Mouse (Mus musculus): ENCODE results near the gene Bche.

Bche gene

DNA sequence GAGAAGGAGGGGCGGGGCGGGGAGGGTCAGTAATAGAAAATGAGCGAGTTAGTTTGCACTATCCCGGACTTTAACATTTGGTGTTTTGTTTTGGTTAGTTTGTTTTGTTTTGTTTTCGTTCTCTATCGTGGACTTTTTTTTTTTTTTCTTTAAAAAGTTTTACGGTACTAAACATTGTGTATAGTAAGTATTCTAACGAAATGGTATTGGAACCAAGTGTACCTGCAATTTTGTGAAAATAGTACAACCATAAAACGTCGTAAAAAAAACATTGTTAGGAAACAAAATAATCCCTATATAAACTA, at the start of gene Bche:
TSS of gene Bche (minus strand) at position 6 of the 305 bp plus-strand sequence.
- in situ Hi-C loops (cut with MboI, MseI), result no loop called here

DNA sequence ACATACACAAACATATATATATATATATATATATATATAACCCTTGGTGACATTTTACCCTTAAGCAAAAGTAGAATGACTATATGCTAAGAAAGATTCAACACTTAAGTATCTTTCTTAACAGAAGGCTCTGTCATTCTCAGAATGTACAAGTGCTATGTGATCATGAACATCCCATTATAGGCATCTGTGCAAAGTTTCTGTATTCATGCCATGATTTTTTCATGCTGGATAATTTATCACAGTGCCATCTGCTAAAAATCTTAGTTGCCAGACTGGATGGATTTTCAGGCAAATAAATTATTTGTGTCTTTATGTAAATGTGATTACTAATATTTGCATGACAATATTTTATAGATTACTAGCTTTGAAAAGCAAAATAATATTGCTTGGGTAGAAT, 33.8 kb upstream of the Bche start:
- in situ Hi-C loops (cut with MboI, MseI), result no loop called here

DNA sequence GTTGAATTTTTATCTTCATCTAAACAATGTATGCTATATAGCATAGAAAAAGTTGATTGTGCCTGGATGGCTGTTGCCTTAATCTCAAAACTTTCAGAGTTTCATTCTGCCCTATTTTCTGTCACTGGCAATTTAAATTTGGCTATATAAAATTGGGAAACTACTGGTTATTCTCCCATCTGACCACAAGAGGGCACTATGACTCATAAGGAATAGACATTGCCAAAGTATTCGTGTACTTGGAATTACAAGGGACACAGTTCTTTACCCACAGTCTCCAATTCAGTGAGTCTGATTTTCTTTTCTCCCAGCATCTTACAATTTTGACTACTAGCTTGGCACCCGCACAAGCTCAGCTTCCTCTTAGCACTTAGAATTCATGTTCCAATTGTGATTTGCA, 23.5 kb upstream of the Bche start:
- in situ Hi-C loops (cut with MboI, MseI), result no loop called here

DNA sequence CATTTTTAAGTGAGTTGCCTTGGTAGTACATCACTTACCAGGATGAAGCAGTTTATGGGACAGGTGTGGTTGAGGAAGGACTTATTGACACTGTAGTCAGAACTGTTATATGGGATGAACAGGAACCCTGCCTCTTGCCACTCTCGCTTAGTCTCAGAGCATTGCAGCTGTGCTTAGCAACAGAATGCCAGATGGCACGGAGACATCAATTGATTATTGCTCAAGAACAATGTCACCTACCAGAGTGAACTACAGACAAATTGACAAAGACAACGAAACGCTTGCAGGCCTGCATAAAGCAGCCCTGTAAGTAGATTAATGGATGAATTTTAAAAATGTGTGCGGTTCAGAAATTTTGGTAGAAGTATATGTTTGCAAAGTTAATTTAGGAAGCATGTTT, 21.3 kb upstream of the Bche start:
- in situ Hi-C loops (cut with MboI, MseI), result no loop called here

DNA sequence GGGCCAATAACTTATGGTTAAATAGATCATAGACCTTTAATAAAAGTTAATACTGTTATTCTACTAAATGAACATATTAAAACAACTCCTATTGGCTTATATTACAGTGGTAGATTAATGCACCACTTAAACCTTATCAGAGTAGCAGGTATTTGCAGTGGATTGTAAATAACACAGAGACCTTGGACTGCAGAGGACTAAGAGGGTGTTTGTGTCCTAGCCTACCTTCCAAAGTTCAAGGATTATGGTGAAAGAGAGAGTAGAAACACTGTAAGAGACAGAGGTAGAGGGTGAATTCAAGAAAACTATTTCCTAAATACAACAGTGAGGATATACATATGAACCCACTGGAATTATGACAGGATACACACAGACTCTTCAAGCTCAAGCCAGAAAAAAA, 17.5 kb upstream of the Bche start:
- in situ Hi-C loops (cut with MboI, MseI), result no loop called here

DNA sequence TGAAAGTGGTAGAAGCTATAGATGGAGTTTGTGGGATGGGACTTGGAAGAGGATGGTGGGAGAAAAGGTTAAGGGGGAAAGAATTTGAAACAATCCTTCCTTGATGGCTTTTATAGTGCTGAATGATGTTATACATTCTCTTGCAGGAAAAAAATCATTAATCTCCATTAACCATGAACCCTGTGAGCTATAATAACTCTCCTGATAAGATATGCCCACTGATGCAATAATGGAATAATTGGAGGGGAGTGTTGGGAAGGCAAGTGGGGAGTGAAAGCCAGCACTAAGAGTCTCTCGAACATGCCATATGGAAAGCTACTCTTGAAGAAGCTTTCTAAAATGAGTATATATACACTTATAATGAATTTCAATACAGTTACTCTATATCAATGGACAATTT, 16.7 kb upstream of the Bche start:
- in situ Hi-C loops (cut with MboI, MseI), result no loop called here

DNA sequence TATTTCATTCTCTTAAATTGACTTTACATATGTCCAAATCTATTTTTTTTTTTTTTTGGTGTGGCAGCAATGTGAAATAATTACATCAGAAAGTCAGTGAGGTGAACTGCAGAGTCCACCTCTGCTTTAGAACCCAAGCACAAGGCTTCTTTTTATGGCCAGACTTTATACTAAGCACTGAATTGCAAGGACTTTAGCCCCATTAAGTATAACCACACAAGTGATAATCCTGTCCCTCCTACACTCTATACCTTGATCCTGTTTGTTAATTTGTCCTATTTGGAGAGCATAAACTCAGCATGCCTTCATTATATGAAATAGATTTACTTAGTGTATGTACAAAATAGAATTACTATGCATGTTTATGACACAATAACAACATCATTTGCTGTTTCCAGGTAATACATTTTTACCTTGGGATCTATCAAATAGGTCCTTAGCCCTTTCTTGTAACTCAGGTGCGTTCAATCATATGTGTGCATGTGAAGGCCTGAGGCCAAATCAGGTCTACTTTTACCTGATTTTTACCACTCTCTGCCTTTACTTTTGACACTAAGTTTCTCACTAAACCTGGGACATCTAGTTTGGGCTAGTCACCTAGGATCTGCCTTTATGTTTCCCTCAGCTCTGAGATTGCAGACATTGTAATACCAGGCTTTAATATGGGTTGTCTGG, 9.5 kb upstream of the Bche start:
- in situ Hi-C loops (cut with MboI, MseI), result no loop called here

DNA sequence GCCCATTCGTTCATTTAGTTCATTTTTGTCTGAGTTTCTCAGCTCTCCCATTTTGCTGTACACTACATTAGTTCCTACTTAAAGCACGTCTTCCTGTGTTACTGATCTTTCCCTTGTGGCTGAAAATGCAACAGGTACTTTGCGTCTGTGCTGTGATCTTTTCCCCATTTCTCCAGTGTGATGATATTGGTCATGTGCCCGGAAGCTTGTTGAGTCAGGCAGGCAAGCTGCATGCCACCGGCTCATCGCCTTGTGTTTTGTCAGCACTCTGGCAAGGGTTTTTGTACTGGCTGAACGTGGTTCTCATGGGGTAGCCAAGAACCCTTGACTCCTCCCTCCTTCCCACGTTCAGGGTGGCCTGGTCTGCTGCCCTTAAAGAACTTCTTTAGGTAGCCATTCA, 1.7 kb upstream of the Bche start:
- in situ Hi-C loops (cut with MboI, MseI), result no loop called here

DNA sequence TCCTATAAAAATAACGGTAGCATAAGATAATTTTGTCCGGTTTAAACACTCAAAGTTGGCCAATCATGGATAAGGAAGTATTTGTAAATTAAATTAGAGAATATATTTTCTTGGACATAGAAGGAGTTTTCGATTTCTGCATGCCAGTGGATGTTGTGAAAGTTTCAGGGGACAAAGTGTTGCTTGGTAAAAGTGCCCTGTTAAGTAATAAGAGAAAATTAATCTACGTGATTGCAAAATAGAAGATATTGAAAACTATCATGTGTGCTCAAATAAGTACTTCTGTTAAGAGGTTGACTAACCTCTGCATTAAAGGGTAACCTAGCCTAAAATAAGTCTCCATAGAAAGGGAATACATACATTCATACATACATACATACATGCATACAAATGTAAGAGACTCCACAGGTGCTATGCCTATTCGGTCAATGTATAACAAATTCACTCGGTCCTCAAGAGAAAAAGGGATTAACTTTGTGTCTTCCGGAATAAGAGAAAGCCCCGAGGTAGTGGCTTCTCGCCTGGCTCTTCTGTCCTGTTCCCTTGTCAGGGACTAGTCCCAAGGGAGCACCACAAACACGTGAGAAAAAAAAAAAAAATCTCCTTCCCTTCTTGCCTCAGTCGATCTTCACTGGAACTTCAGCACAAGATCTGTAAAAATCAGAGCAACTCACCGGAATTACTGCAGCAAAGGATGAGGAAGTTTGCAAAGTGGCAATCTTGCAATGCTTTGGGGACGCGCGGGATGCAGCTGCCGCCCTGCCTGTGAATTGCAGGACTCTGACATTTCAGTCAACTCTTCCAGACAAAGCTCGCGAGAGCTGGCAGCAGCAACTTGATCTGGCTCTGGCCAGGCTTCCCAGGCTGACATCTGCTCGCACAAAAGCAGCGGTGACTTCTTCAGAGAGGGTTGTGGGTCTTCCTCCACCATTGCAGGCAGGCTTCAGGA, 480 bp downstream of the Bche start:
- in situ Hi-C loops (cut with MboI, MseI), result no loop called here

DNA sequence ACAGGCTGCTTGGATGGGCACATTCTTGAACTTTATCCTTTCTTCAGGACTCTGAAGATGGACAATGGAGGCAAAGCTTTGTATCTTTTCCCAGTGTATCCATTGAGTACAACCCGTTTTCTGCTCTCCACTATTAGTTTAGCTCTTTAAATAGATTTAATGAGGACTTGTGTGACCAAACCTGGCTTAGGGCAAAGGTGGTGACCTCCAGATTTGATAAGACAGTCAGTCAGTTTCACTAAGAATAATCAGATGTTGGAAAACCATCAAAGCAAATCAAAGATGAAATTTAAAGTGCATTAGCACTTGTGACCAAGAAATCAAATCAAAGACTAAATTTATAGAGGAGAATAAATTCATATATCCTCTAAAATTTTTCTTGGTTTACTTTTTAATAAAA, 1.7 kb downstream of the Bche start:
- in situ Hi-C loops (cut with MboI, MseI), result no loop called here

DNA sequence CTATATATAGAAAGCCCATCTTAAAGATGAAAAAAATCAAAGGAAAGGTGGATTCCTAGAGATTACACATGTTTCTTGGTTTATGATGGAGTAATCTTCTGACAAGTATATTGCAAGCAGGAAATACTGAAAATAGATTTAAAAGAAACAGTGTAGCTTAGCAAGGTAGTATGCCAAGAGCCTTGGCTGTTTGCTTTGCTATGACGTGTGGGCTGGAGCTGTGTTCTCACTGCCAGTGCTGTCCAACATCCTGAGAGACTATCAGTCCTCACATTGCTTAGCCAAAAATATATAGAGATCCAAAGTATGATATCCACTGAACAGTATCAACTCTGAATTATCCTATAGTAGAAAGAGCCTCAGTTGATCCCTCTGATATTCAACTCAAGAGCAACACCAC, 9.3 kb downstream of the Bche start:
- in situ Hi-C loops (cut with MboI, MseI), result no loop called here

DNA sequence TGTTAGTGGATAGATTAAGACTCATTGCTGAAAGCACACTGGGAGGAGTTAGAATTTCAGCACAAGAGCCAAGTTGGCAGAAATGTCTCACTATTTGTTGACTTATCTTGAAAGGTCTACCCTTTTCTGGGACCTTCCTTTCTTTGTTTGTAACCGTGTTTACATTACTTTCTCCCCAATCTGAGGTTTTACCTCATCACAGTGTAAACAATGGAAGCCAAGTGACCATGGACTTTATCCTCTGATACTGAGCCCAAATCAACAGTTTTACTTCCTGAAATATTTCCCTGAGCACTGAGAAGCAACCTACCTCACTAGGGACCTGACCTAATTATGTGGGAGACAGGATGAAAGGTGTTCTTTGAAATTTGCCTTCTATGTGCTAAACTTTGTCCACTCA, 34.9 kb downstream of the Bche start:
- in situ Hi-C loops (cut with MboI, MseI), result no loop called here

DNA sequence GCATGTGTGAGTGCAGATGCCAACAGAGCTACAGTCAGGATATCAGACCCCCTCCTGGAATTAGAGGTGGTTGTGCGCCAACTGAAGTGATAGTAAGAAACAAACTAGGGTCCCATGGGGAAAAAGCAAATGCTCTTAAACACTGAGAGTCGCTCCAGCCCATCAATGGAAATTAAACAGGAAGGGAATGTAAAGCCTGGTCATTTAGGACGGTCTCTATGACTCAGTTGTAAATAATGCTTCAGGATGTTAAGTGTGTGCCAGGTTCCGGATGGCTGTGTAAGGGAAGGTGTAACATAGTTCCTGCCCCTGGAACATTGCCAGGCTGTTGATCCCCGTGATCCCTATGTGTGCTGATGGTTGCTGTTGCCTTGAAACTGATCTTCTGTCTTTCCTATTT, 40.0 kb downstream of the Bche start:
- in situ Hi-C loops (cut with MboI, MseI), result no loop called here

DNA sequence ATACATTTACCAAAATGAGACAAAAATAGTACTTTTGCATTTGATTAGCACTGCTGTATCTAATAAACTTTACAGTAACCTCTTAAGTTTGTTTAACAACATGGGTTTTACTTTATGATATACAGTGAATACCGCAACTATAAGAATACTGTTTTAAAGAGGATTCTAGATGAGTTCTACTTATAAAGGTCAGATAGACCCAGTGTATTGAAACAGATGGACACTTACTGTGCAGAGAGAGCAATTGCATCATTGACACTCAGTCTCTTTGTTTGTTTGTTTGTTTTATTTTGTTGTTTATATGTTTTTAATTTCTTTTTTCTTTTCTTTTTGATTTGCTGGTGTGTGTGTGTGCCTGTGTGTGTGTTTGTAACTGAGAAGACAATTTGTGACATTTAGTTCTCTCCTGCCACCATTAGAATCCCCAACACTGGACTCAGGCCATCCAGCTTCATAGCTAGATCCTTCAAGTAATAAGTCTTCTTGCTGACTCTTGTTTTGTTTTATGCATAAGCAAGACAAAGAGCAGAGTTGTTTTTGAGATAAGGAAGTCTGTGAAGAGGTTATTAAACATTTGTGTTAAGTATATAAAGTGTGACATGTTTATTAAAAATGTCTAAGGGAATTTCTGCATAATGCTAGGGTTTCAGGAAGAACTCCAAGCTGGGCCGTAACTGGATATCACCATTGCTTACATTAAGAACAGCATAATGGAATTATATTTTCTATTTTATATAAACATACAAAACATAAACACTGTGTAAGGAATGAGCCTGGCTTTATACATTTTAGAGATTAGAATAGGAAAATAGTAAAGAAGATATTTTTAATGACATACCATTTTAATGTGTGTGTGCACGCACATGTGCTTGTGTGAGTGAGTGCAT, 40.7 kb downstream of the Bche start:
- in situ Hi-C loops (cut with MboI, MseI), result no loop called here

DNA sequence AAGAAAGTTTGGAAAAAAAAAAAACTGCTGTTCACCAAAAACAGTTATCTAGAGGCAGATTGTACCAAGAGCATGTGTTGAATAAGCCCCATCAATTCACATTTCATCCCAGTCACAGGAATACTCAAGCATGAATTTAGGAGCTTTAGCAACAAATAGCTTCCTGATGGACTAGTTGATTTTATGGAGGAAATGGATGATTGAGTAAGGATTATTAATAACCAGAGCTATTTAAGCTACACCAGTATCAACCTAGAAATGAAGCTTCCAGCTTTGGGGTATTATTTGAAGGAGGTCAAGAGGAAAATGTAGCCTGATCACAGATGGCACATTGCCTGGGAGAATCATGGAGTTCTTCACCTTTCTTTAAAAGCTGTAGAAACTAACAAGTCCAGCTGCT, 57.9 kb downstream of the Bche start:
- in situ Hi-C loops (cut with MboI, MseI), result no loop called here

DNA sequence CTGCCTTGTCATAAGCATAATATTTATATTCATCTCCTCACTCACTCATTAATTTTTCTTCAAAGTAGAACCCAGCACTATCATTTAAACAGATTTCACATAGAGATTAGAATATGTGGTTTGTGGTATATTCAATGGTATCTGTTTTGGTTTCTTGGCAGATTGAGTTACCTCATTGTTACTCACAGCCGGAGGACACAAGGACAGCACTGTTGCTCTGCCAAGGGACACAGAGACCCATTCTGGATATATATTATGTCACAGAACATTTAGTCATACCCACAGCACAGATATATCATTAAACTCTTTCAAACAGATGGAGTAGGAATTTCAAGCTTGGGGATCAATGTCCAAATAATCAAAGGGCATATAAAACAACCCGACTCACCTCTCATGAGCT, 61.2 kb downstream of the Bche start:
- in situ Hi-C loops (cut with MboI, MseI), result no loop called here

DNA sequence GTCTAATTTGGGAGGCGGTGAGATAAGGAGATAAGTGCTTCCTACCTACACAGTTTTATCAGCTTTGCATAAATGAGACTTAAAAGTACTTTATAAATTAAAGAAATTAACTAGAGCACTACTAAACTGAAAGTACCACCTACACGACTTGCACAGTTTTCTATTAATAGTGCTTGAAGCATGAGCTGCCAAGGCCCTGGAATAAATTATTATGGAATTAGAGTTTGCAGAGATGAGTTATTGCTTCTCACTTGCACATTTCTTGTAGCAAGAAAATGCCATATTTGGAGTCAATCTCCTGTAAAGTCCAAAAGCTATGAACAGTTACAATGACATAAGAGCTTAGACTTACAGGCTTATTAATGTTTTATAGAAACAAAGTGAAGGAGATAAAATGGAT, 96.8 kb downstream of the Bche start:
- in situ Hi-C loops (cut with MboI, MseI), result no loop called here

DNA sequence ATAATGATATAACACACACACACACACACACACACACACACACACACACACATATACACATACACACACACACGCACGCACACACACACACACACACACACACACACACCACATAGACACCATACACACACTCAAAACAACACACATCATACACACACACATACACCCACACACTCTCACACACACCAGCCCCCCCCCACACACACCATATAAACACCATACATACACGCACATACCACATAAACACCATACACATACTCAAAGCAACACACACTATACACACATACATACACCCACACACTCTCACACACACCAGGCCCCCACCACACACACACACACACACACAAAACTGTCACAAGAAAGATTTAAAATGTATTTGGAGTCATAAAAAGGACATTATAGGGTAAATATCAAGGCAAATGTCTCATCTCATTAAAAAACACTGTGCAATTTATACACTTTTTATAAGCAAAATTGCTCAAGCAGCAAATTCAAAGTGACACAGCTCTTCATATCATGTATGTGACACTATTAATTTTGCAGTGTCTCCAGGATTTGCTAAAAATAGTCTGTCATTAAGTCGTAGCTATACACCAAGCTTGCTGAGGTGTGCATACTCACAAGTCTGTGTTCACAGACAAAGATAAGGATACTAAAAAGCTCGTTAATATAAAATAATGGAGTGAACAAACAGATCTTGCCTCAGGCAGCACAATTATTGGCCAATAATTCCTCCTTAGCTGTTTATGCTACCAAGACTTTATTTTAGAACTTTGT, 116.3 kb downstream of the Bche start:
- in situ Hi-C loops (cut with MboI, MseI), result no loop called here

Data from regulatory T cell (primary cell).